ENCODE assay signal across 8 mouse cellular contexts in genomic region chr12:95693651-95694471, GRCm38 (mm10). TPM values are rescaled to one million over a fixed set of nuclear protein-coding genes. Genes with fewer than 3 reads are reported as not detected.
DNase-seq lines count a peak whose midpoint lies in the region; ATAC-seq and TF ChIP-seq lines count a peak whose summit lies in the region.

No protein-coding gene starts in this region.

- H3K27me3 ChIP-seq in C2C12 (ENCODE audit: control insufficient read depth, insufficient read depth, insufficient read length), result no peaks in the 10 kb centered on the region
- H3K27me3 ChIP-seq in hindbrain, embryonic 10.5 days (ENCODE audit: insufficient read depth, poor library complexity, severe bottlenecking), result peaks cover 61% of the 10 kb centered on the region

- no peak for TF ChIP-seq CTCF in C2C12 (IDR thresholded peaks at IDR 0.05; ENCODE audit: control insufficient read depth, insufficient read depth, insufficient read length)

- no peak for ATAC-seq in CD4-positive, CD25-positive, alpha-beta regulatory T cell, adult 4 months

- H3K4me3 ChIP-seq in C2C12 (ENCODE audit: insufficient read depth, poor library complexity, severe bottlenecking), result peak overlapping the region; percentile 21
- H3K4me3 ChIP-seq in hindbrain, embryonic 10.5 days, result peak overlapping the region; percentile 80

- WGBS in hindbrain, embryonic 10.5 days, result under 1% methylated on average over 28 of the region's 28 CpGs

- no peaks in the 10 kb centered on the region for H3K9me3 ChIP-seq in hindbrain, embryonic 10.5 days

- peak; percentile 52 for DNase-seq in brain, adult 2 months (ENCODE audit: low read depth, low spot score)
- peak; percentile 56 to 64 for DNase-seq in frontal cortex, postnatal 36 days (ENCODE audit: low spot score in 2 of 2)
- peak; percentile 57 for DNase-seq in hindbrain, embryonic 10.5 days (ENCODE audit: low spot score)
- DNase-seq in layer of hippocampus, adult 9-11 months, result peak; percentile 27
- DNase-seq in lung, postnatal 14 days, result peak; percentile 35
- DNase-seq in right cerebral cortex, adult 18-20 months, result peak; percentile 63

- H3ac ChIP-seq in C2C12 (ENCODE audit: control insufficient read depth, insufficient read length, low read depth), result peak overlapping the region; percentile 45

- peaks cover 48% of the 10 kb centered on the region for H3K4me1 ChIP-seq in hindbrain, embryonic 10.5 days (replicated peaks)

- H3K79me3 ChIP-seq in C2C12 (ENCODE audit: low read depth), result peaks cover 29% of the 10 kb centered on the region

- peak overlapping the region; percentile 94 for H3K27ac ChIP-seq in hindbrain, embryonic 10.5 days

- H3K79me2 ChIP-seq in C2C12 (ENCODE audit: control insufficient read depth, insufficient read depth), result peaks cover 37% of the 10 kb centered on the region

- H3K36me3 ChIP-seq in C2C12 (ENCODE audit: control insufficient read depth, insufficient read depth), result no peaks in the 10 kb centered on the region
- no peaks in the 10 kb centered on the region for H3K36me3 ChIP-seq in hindbrain, embryonic 10.5 days

TF ChIP-seq in C2C12, 6 proteins besides CTCF, POLR2A, EP300 and RAD21:
- TF ChIP-seq MYOD1 (IDR thresholded peaks at IDR 0.05; ENCODE audit: control insufficient read depth, insufficient read length, low read depth) (peak; percentile 2), USF1 (IDR thresholded peaks at IDR 0.05; ENCODE audit: low read depth) (no peak)

RNA-seq across cellular contexts. Expression of gene Flrt2, which starts 1.8 kb away (rescaled TPM):
- polyA plus RNA-seq in C2C12 (2012; fragmentation: generic; extraction: Trizol), result 7.6 TPM
- polyA plus RNA-seq in hindbrain, embryonic 10.5 days (2016; fragmentation: Nextera tagmentation; extraction: Ambion mirVana), result 22.0 and 25.0 TPM in 2 replicates
- not detected for polyA plus RNA-seq in CD4-positive, CD25-positive, alpha-beta regulatory T cell, adult 4 months (2017; shearing (Covaris generic))
